Mouse (Mus musculus) midbrain, embryonic 14.5 days (tissue): ENCODE results near the gene Cbfa2t3. TPM values are rescaled to one million over a fixed set of nuclear protein-coding genes. Genes with fewer than 3 reads are reported as not detected.

ENCODE experiments used
- ATAC-seq: fragments of 200-750 bp; cut with Nextera tagmentation; 2 replicates; pipeline ENCODE4 v1.8.0; 2017; ENCODE audit warnings: moderate number of reproducible peaks, moderate library complexity; ENCODE audit not compliant: low FRiP score, low TSS enrichment
- DNase-seq: peaks from one replicate; pipeline ENCODE4 v3.0.0-alpha.2; 2015
- H3K27ac ChIP-seq: fragments of 300-500 bp; sonication (generic); replicated peaks from 2 replicates; pipeline ENCODE4 v1.5.1; 2014; ENCODE audit warnings: mild to moderate bottlenecking, low read depth, low read length, moderate library complexity
- H3K27me3 ChIP-seq: fragments of 300-500 bp; sonication (generic); 2 replicates; pipeline ENCODE4 v1.6.1; 2014; ENCODE audit warnings: low read length, control low read depth, mixed read lengths; ENCODE audit not compliant: control insufficient read depth, insufficient read depth
- H3K36me3 ChIP-seq: fragments of 300-500 bp; sonication (generic); 2 replicates; pipeline ENCODE4 v1.6.1; 2014; ENCODE audit warnings: low read length, control low read depth; ENCODE audit not compliant: control insufficient read depth, insufficient read depth
- H3K4me1 ChIP-seq: fragments of 300-500 bp; sonication (generic); 2 replicates; pipeline ENCODE4 v1.6.1; 2014; ENCODE audit warnings: mild to moderate bottlenecking, antibody characterized with exemption, low read length, control low read depth; ENCODE audit not compliant: control insufficient read depth, insufficient read depth
- H3K4me2 ChIP-seq: fragments of 300-500 bp; sonication (generic); 2 replicates; pipeline ENCODE4 v1.6.1; 2014; ENCODE audit warnings: mild to moderate bottlenecking, low read length, moderate library complexity
- H3K4me3 ChIP-seq: fragments of 300-500 bp; sonication (generic); replicated peaks from 2 replicates; pipeline ENCODE4 v1.5.1; 2014; ENCODE audit warnings: low read depth, low read length
- H3K9ac ChIP-seq: fragments of 300-500 bp; sonication (generic); replicated peaks from 2 replicates; pipeline ENCODE4 v1.6.1; 2014; ENCODE audit warnings: mild to moderate bottlenecking, low read length, moderate library complexity
- H3K9me3 ChIP-seq: fragments of 300-500 bp; sonication (generic); 2 replicates; pipeline ENCODE4 v1.6.1; 2016; ENCODE audit warnings: low read length, control low read depth, mixed read lengths; ENCODE audit not compliant: control insufficient read depth
- WGBS: fragments of 180-500 bp; shearing (Covaris S2); extraction: QIAGEN DNeasy Blood & Tissue Kit; methylation state at CpG from one replicate; pipeline ENCODE4 v1.1.7; 2014; 5-methylcytosine and 5-hydroxymethylcytosine counted together
- polyA plus RNA-seq: library from polyadenylated mRNA; unstranded; fragments of >200 nt; fragmentation: Nextera tagmentation; extraction: Ambion mirVana; gene quantifications from 2 replicates; pipeline ENCODE4 v1.2.1, GENCODE M21; 2014

Cbfa2t3 gene
- polyA plus RNA-seq, 1 experiment from 2014 or later = 25.2 TPM

- Histone ChIP-seq H3K27me3 (no peaks in the 10 kb centered on the region), H3K4me3 (no peak overlapping the region), H3K9ac (no peak overlapping the region), H3K27ac (no peak overlapping the region), H3K4me2 (no peak overlapping the region), H3K9me3 (no peaks in the 10 kb centered on the region), H3K4me1 (no peaks in the 10 kb centered on the region), H3K36me3 (peaks cover 52% of the 10 kb centered on the region)
- WGBS = 11% methylated on average over 10 of the region's 10 CpGs
- ATAC-seq (no peak), DNase-seq (no peak)
Observed at GRCm38 (mm10) chr8:122629388-122629787, 69.5 kb downstream of the Cbfa2t3 start.

DNA sequence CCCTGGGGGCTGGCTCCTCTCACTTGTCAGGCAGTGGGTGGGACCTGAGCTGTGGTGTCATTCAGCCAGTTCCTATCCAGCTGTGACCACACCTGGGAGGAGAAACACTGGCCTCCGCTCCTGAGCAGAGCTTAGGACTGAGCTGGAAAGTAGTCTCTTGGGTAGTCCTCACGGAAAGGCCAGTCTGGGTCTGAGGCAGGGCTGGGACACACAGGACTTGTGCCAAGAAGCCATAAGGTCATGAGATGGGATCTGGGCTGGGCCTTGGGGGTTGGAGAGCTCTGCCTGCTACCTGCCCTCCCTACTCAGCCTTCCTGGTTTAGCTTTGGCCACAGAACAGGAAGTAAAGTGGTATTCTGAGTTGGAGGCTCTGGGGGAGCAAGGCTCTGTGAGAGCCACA lies 72.0 kb downstream of the Cbfa2t3 start:
- H3K27ac ChIP-seq = no peak overlapping the region
- H3K27me3 ChIP-seq = no peaks in the 10 kb centered on the region
- DNase-seq (no peak), ATAC-seq (no peak)
- 70% methylated on average over 2 of the region's 2 CpGs for WGBS
- no peaks in the 10 kb centered on the region for H3K9me3 ChIP-seq
- H3K4me3 ChIP-seq = no peak overlapping the region
- H3K4me2 ChIP-seq = no peak overlapping the region
- H3K9ac ChIP-seq = no peak overlapping the region
- peaks cover 29% of the 10 kb centered on the region for H3K36me3 ChIP-seq
- no peaks in the 10 kb centered on the region for H3K4me1 ChIP-seq

DNA sequence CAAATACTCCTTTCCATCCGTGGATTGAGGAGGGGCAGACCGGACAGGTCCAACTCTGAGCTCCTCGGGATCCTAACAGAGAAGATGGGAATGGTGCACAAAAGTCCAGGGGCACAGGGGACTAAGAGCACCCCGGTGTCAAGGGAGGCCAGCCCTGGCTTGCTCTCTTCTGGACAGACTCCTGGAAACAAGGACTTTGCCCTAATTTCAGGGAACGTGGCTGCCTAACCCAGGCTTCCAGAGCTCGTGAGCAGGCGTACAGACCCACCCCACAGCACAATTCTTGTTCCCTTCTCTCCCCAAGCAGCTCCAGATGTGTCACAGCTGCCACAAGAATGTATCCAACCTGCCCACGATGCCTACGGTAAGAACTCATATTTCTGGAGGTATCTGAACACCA lies 73.1 kb downstream of the Cbfa2t3 start:
- 88% methylated on average over 9 of the region's 9 CpGs for WGBS
- H3K4me1 ChIP-seq = no peaks in the 10 kb centered on the region
- H3K4me2 ChIP-seq = no peak overlapping the region
- H3K27ac ChIP-seq = no peak overlapping the region
- DNase-seq (no peak), ATAC-seq (no peak)
- H3K9me3 ChIP-seq = no peaks in the 10 kb centered on the region
- H3K9ac ChIP-seq = no peak overlapping the region
- no peak overlapping the region for H3K4me3 ChIP-seq
- peaks cover 26% of the 10 kb centered on the region for H3K36me3 ChIP-seq
- no peaks in the 10 kb centered on the region for H3K27me3 ChIP-seq

DNA sequence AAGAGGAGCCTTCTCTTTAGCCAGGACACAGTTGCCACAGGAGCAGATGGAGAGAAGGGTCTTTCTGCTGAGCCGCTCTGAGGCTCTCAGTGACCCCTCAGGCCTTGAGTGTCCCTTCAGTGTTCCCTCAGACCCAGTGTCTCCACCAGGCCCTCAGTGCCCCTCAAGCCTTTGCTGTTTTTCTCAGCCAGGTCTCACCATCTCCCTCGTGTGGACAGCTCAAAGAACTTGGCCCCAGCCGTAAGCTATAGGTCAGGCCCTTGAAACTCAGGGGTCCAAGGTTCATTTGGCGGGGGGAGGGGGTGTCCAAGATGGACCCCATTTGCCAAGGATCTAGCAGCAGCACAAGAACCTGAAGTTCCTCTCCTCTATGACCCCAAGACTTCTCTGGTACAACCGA lies 74.3 kb downstream of the Cbfa2t3 start:
- Histone ChIP-seq H3K9ac (no peak overlapping the region), H3K27me3 (no peaks in the 10 kb centered on the region), H3K4me1 (no peaks in the 10 kb centered on the region), H3K36me3 (peaks cover 16% of the 10 kb centered on the region), H3K9me3 (no peaks in the 10 kb centered on the region), H3K4me2 (no peak overlapping the region), H3K27ac (no peak overlapping the region), H3K4me3 (no peak overlapping the region)
- ATAC-seq (no peak), DNase-seq (no peak)
- WGBS = 73% methylated on average over 5 of the region's 5 CpGs

DNA sequence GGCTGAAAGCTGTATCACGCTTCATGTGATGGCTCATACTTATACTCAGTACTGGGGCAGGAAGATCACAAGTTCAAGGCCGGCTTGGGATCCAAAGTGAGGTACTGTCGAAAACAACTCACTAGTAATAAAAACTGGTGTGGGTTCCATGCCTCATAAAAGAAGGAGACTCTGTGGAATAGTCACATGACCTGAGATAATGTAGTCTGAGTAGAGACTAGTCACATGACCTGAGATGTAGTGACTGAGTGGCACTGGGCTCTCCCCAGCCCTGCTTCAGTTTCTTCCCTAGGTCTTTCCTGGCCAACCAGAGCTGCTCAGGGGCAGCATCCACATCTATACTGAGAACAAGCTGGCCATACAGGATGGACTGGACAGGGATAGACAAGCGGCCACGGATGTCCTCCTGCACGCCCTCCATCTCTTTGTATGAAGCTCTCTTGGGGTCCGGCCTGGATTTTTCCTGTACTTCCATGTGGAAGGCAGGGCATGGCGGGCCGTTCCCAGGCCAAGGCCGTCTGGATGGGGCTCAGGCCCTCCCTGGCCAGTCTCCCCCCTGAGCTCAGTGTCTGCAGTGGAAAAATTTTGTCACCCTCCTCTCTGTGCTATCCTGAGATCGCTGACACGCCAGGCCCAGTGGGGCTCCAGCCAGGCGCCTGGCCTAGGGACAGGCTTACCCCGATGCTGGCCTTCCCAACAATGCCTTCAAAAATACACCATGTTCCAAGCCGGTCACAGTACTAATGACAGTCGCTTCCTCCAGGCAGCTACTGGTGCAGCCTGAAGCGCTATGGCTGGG lies 74.9 kb downstream of the Cbfa2t3 start:
- Histone ChIP-seq H3K9me3 (no peaks in the 10 kb centered on the region), H3K27ac (no peak overlapping the region), H3K4me1 (no peaks in the 10 kb centered on the region), H3K27me3 (no peaks in the 10 kb centered on the region), H3K4me2 (no peak overlapping the region), H3K36me3 (peaks cover 11% of the 10 kb centered on the region; the same call in 1 of the 2 replicates), H3K9ac (no peak overlapping the region), H3K4me3 (no peak overlapping the region)
- ATAC-seq = no peak
- DNase-seq = no peak
- 86% methylated on average over 17 of the region's 17 CpGs for WGBS

GRCm38 (mm10) chr8:122622727-122623126 lies 76.2 kb downstream of the Cbfa2t3 start, which contains the start of gene Pabpn1l:
TSS of gene Pabpn1l (minus strand) at chr8:122622739.
- no peaks in the 10 kb centered on the region for H3K4me1 ChIP-seq
- no peaks in the 10 kb centered on the region for H3K36me3 ChIP-seq
- H3K4me2 ChIP-seq = no peak within 1 kb of the TSS
- H3K27ac ChIP-seq = no peak within 1 kb of the TSS
- DNase-seq (no peak), ATAC-seq (no peak)
- no peaks in the 10 kb centered on the region for H3K9me3 ChIP-seq
- H3K4me3 ChIP-seq = no peak within 1 kb of the TSS
- no peaks in the 10 kb centered on the region for H3K27me3 ChIP-seq
- WGBS = 64% methylated on average over 6 of the region's 6 CpGs
- H3K9ac ChIP-seq = no peak within 1 kb of the TSS

DNA sequence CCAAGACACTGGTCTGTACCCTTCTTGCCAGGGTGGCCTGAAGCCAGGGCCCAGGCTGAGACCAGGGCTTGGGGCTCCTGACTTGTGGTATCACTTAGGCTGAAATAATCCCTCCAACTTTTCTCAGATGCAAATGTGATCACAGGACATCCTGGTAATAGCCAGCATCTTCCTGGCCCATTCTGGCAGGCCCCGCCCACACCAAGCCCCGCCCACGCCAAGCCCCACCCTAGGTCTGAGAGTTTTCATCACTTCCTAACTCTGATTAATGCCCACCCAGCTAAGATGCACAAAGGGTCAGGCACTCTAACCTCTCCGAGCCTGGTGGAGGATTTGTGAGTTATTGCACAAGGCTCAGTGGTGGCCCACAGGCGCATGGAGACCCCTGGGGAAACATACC lies 78.5 kb downstream of the Cbfa2t3 start:
- DNase-seq (no peak), ATAC-seq (no peak)
- Histone ChIP-seq H3K27me3 (no peaks in the 10 kb centered on the region), H3K36me3 (peaks cover under 1% of the 10 kb centered on the region; the same call in 1 of the 2 replicates), H3K27ac (no peak overlapping the region), H3K4me2 (no peak overlapping the region), H3K4me3 (no peak overlapping the region), H3K4me1 (no peaks in the 10 kb centered on the region), H3K9me3 (no peaks in the 10 kb centered on the region), H3K9ac (no peak overlapping the region)
- WGBS = 43% methylated on average over 5 of the region's 5 CpGs

- ATAC-seq (no peak), DNase-seq (no peak)
- WGBS = 66% methylated on average over 6 of the region's 6 CpGs
- Histone ChIP-seq H3K4me3 (no peak overlapping the region), H3K4me2 (no peak overlapping the region), H3K27ac (0 out of 2 replicates have a peak overlapping the region, but pooled peaks have one; percentile 26), H3K9ac (no peak overlapping the region), H3K27me3 (no peaks in the 10 kb centered on the region), H3K4me1 (no peaks in the 10 kb centered on the region), H3K36me3 (peaks cover 5% of the 10 kb centered on the region), H3K9me3 (no peaks in the 10 kb centered on the region)
Observed at GRCm38 (mm10) chr8:122618660-122619378, 80.1 kb downstream of the Cbfa2t3 start.
